Mouse (Mus musculus) MEL (cell line): ENCODE measurements around the gene Gdf3. TPM values are rescaled to one million over a fixed set of nuclear protein-coding genes. Genes with fewer than 3 reads are reported as not detected.

Experiments
- polyA plus RNA-seq, 2 experiments: library from polyadenylated mRNA; stranded (reverse) in 1 of 2; unstranded in 1 of 2; fragments of >175 nt in 1 of 2; fragments of >200 nt in 1 of 2; gene quantifications; 2 replicates each; pipeline versions ENCODE4 v1.2.1 to v1.2.4; 2012; ENCODE audit warnings: low replicate concordance in 2 of 2, low read depth in 1 of 2; ENCODE audit not compliant: insufficient read length in 2 of 2, insufficient read depth in 1 of 2, missing spikeins in 1 of 2
- total RNA-seq: library from RNA; depleted of rRNA; stranded (reverse); fragments of 300-350 nt; gene quantifications from 2 replicates; pipeline ENCODE4 v1.2.3, GENCODE M21; 2012; rRNA removed

Gene Gdf3
- total and polyA plus RNA-seq, 3 experiments: 42.8 to 50.2 TPM; not detected in 1

Other genes starting within 250 kb of the Gdf3 start
- 0.08 and 0.10 TPM in 2 replicates for gene Rimklb, start 111.3 kb downstream of the Gdf3 start, total RNA-seq
- under 1 TPM in 1 of 2 experiments, not detected in 1; 0.04 TPM for gene Rimklb, start 111.3 kb downstream of the Gdf3 start, polyA plus RNA-seq
- gene Mfap5, start 104.2 kb downstream of the Gdf3 start, total RNA-seq: 0.13 TPM in 1 of 2 replicates, not detected in the other
- gene Mfap5, start 104.2 kb downstream of the Gdf3 start, polyA plus RNA-seq: not detected
- gene Aicda, start 56.3 kb downstream of the Gdf3 start, total RNA-seq: 0.13 TPM in 1 of 2 replicates, not detected in the other
- gene Aicda, start 56.3 kb downstream of the Gdf3 start, polyA plus RNA-seq: under 1 TPM in 1 of 2 experiments, not detected in 1; 0.03 TPM
- gene Apobec1, start 7.6 kb downstream of the Gdf3 start, total RNA-seq: 4.5 and 4.9 TPM in 2 replicates
- 1 to 10 TPM in 1 of 2 experiments, not detected in 1; 5.8 TPM for gene Apobec1, start 7.6 kb downstream of the Gdf3 start, polyA plus RNA-seq
- not detected in 2 replicates for gene Dppa3, start 16.3 kb upstream of the Gdf3 start, total RNA-seq
- gene Dppa3, start 16.3 kb upstream of the Gdf3 start, polyA plus RNA-seq: not detected
- gene Nanog, start 97.4 kb upstream of the Gdf3 start, total RNA-seq: not detected in 2 replicates
- gene Nanog, start 97.4 kb upstream of the Gdf3 start, polyA plus RNA-seq: under 1 TPM in 1 of 2 experiments, not detected in 1; 0.63 TPM
- gene Slc2a3, start 191.6 kb upstream of the Gdf3 start, total RNA-seq: 78.4 and 108 TPM in 2 replicates
- gene Slc2a3, start 191.6 kb upstream of the Gdf3 start, polyA plus RNA-seq: 10 to 100 TPM in 1 of 2 experiments, not detected in 1; 93.4 TPM
- 2.0 and 2.2 TPM in 2 replicates for gene Foxj2, start 209.8 kb upstream of the Gdf3 start, total RNA-seq
- 1 to 10 TPM in 1 of 2 experiments, not detected in 1; 8.6 TPM for gene Foxj2, start 209.8 kb upstream of the Gdf3 start, polyA plus RNA-seq
- gene C3ar1, start 246.1 kb upstream of the Gdf3 start, total RNA-seq: 0.42 and 0.69 TPM in 2 replicates
- under 1 TPM in 1 of 2 experiments, not detected in 1; 0.33 TPM for gene C3ar1, start 246.1 kb upstream of the Gdf3 start, polyA plus RNA-seq